34 mouse cellular contexts compared by ENCODE assay signal in genomic region chr1:91279126-91279525, GRCm38 (mm10). TPM values are rescaled to one million over a fixed set of nuclear protein-coding genes. Genes with fewer than 3 reads are reported as not detected.
DNase-seq lines count a peak whose midpoint lies in the region; ATAC-seq and TF ChIP-seq lines count a peak whose summit lies in the region.
"Had no signal": no experiment of that assay in that cellular context is flagged by ENCODE, and none has a peak within 500 bp of the region (broad histone marks: within the 10 kb centered on the region; RNA-seq: fewer than 3 reads in every experiment).

No protein-coding gene starts in this region.

- peak overlapping the region; percentile 28; the same call in 1 of the 2 replicates for H3K4me2 ChIP-seq in liver, embryonic 12.5 days
- no peak overlapping the region for H3K4me2 ChIP-seq in liver, postnatal 0 days (ENCODE audit: low read depth, low read length)
- H3K4me2 ChIP-seq: embryonic facial prominence, embryonic 13.5 days; heart, embryonic 12.5 days; hindbrain, embryonic 15.5 days; intestine, embryonic 15.5 days; limb, embryonic 15.5 days; lung, embryonic 15.5 days; midbrain, embryonic 12.5 days; neural tube, embryonic 12.5 days had no signal

- no peaks in the 10 kb centered on the region for H3K9me3 ChIP-seq in liver, embryonic 12.5 days (replicated peaks)
- H3K9me3 ChIP-seq in liver, postnatal 0 days (ENCODE audit: low read length): no peaks in the 10 kb centered on the region
- H3K9me3 ChIP-seq: embryonic facial prominence, embryonic 13.5 days; G1E; heart, embryonic 12.5 days; hindbrain, embryonic 10.5 days; hindbrain, embryonic 15.5 days; intestine, embryonic 15.5 days; limb, embryonic 10.5 days; limb, embryonic 15.5 days; lung, embryonic 15.5 days; midbrain, embryonic 12.5 days; neural tube, embryonic 12.5 days had no signal

- no peak for TF ChIP-seq EP300 in liver, postnatal 0 days (IDR thresholded peaks at IDR 0.05; ENCODE audit: low read depth)

- ATAC-seq in liver, embryonic 12.5 days: no peak
- ATAC-seq in liver, postnatal 0 days: no peak
- peak; percentile 64 for ATAC-seq in CD4-positive, CD25-positive, alpha-beta regulatory T cell, adult 4 months
- peak; percentile 83 for ATAC-seq in inflammation-experienced regulatory T-cells, adult 6 months
- ATAC-seq in granulocyte monocyte progenitor cell, adult 5-6 weeks (replicated peaks; ENCODE audit: poor library complexity, severe bottlenecking): no peak
- ATAC-seq: forebrain, embryonic 16.5 days; intestine, embryonic 15.5 days; Patski had no signal

- no peak overlapping the region for H3K4me3 ChIP-seq in liver, embryonic 12.5 days
- no peak overlapping the region for H3K4me3 ChIP-seq in liver, postnatal 0 days (ENCODE audit: low read depth, low read length)
- H3K4me3 ChIP-seq: embryonic facial prominence, embryonic 13.5 days; erythroblast, embryonic 14.5 days; gastrocnemius, adult 2 months; heart, adult 2 months; heart, embryonic 12.5 days; hindbrain, embryonic 10.5 days; hindbrain, embryonic 15.5 days; intestine, embryonic 15.5 days; limb, embryonic 10.5 days; limb, embryonic 15.5 days; lung, embryonic 15.5 days; midbrain, embryonic 12.5 days; myocyte; neural tube, embryonic 12.5 days had no signal

- DNase-seq in liver, postnatal 0 days: no peak
- peak; percentile 70 for DNase-seq in 3T3-L1 (ENCODE audit: low read depth, low spot score)
- no peak for DNase-seq in cerebellum, adult 9-11 months
- DNase-seq in spleen, adult 12 weeks (ENCODE audit: low spot score): no peak
- DNase-seq: adrenal gland, postnatal 14 days; cerebellum, adult 11 months; cerebellum, adult 9-10 months; gastrocnemius, adult 2 months; gastrocnemius, postnatal 36 days; heart, adult 2 months; kidney, adult 2 months; kidney, postnatal 4 days; layer of hippocampus, postnatal 36 days; right cerebral cortex, postnatal 4 days had no signal

- H3K27me3 ChIP-seq in liver, embryonic 12.5 days (replicated peaks): no peaks in the 10 kb centered on the region
- H3K27me3 ChIP-seq in liver, postnatal 0 days (ENCODE audit: insufficient read depth, low read length): no peaks in the 10 kb centered on the region
- H3K27me3 ChIP-seq: embryonic facial prominence, embryonic 13.5 days; heart, embryonic 12.5 days; hindbrain, embryonic 15.5 days; intestine, embryonic 15.5 days; limb, embryonic 15.5 days; lung, embryonic 15.5 days; midbrain, embryonic 12.5 days; neural tube, embryonic 12.5 days; Patski had no signal

- peaks cover 21% of the 10 kb centered on the region for H3K4me1 ChIP-seq in liver, embryonic 12.5 days
- H3K4me1 ChIP-seq in liver, postnatal 0 days (ENCODE audit: insufficient read depth): no peaks in the 10 kb centered on the region
- H3K4me1 ChIP-seq: embryonic facial prominence, embryonic 13.5 days; heart, embryonic 12.5 days; hindbrain, embryonic 10.5 days; hindbrain, embryonic 15.5 days; intestine, embryonic 15.5 days; limb, embryonic 10.5 days; limb, embryonic 15.5 days; lung, embryonic 15.5 days; midbrain, embryonic 12.5 days; neural tube, embryonic 12.5 days had no signal

- peak overlapping the region; percentile 83 for H3K27ac ChIP-seq in liver, embryonic 12.5 days
- no peak overlapping the region; the same call in 1 of the 2 replicates for H3K27ac ChIP-seq in liver, postnatal 0 days (ENCODE audit: low read depth)
- H3K27ac ChIP-seq: embryonic facial prominence, embryonic 13.5 days; gastrocnemius, adult 2 months; heart, adult 2 months; hindbrain, embryonic 10.5 days; hindbrain, embryonic 15.5 days; intestine, embryonic 15.5 days; limb, embryonic 10.5 days; limb, embryonic 15.5 days; lung, embryonic 15.5 days; midbrain, embryonic 12.5 days; neural tube, embryonic 12.5 days had no signal

- WGBS in liver, embryonic 12.5 days (ENCODE audit: insufficient replicate concordance): 71% methylated on average over 1 of the region's 1 CpGs
- 55% methylated on average over 1 of the region's 1 CpGs for WGBS in liver, postnatal 0 days (ENCODE audit: insufficient replicate concordance)

- no peak for TF ChIP-seq CTCF in liver, postnatal 0 days (IDR thresholded peaks at IDR 0.05; ENCODE audit: low read depth)

- H3K36me3 ChIP-seq in liver, embryonic 12.5 days: peaks cover 91% of the 10 kb centered on the region
- peaks cover 55% of the 10 kb centered on the region for H3K36me3 ChIP-seq in liver, postnatal 0 days (replicated peaks; ENCODE audit: insufficient read depth, low read length)

- no peak overlapping the region for H3K9ac ChIP-seq in liver, embryonic 12.5 days
- H3K9ac ChIP-seq in liver, postnatal 0 days (replicated peaks): no peak overlapping the region
- H3K9ac ChIP-seq: embryonic facial prominence, embryonic 13.5 days; heart, embryonic 12.5 days; hindbrain, embryonic 15.5 days; intestine, embryonic 15.5 days; limb, embryonic 15.5 days; lung, embryonic 15.5 days; midbrain, embryonic 12.5 days; neural tube, embryonic 12.5 days had no signal

RNA-seq across cellular contexts. Expression of gene Scly, which starts 19.0 kb away (rescaled TPM):
- 28.8 and 30.0 TPM in 2 replicates for polyA plus RNA-seq in liver, embryonic 12.5 days (2016; fragmentation: Nextera tagmentation; extraction: Ambion mirVana)
- 26.3 and 26.5 TPM in 2 replicates for polyA plus RNA-seq in liver, postnatal 0 days (2015; fragmentation: Nextera tagmentation; extraction: Ambion mirVana)
- polyA plus RNA-seq in CD4-positive, CD25-positive, alpha-beta regulatory T cell, adult 4 months (2017; shearing (Covaris generic)): 10 to 100 TPM; 57.1 to 91.0 TPM
- 10 to 100 TPM; 64.1 to 75.8 (median 73.6) TPM for polyA plus RNA-seq in inflammation-experienced regulatory T-cells, adult 6 months (2017; shearing (Covaris generic))
- total RNA-seq in granulocyte monocyte progenitor cell, adult 5-6 weeks (2014; fragmentation: Nextera tagmentation): 31.6 and 39.5 TPM in 2 replicates
- 20.9 and 21.8 TPM in 2 replicates for total RNA-seq in granulocyte monocyte progenitor cell, adult 5-6 weeks (2017)

RNA-seq across cellular contexts. Expression of gene Ube2f, which starts 29.0 kb away (rescaled TPM):
- 71.6 and 73.4 TPM in 2 replicates for polyA plus RNA-seq in liver, embryonic 12.5 days (2016; fragmentation: Nextera tagmentation; extraction: Ambion mirVana)
- 49.1 and 53.0 TPM in 2 replicates for polyA plus RNA-seq in liver, postnatal 0 days (2015; fragmentation: Nextera tagmentation; extraction: Ambion mirVana)
- polyA plus RNA-seq in CD4-positive, CD25-positive, alpha-beta regulatory T cell, adult 4 months (2017; shearing (Covaris generic)): 10 to 100 TPM; 85.2 to 93.4 TPM
- 100 to 1,000 TPM in 2 of 3 experiments, 10 to 100 TPM in 1; 86.0 to 104 (median 100) TPM for polyA plus RNA-seq in inflammation-experienced regulatory T-cells, adult 6 months (2017; shearing (Covaris generic))
- 80.4 and 94.7 TPM in 2 replicates for total RNA-seq in granulocyte monocyte progenitor cell, adult 5-6 weeks (2014; fragmentation: Nextera tagmentation)
- total RNA-seq in granulocyte monocyte progenitor cell, adult 5-6 weeks (2017): 40.4 and 50.5 TPM in 2 replicates

RNA-seq across cellular contexts. Expression of gene Espnl, which starts 42.7 kb away (rescaled TPM):
- 0.05 and 0.07 TPM in 2 replicates for polyA plus RNA-seq in liver, embryonic 12.5 days (2016; fragmentation: Nextera tagmentation; extraction: Ambion mirVana)
- 0.04 TPM in 1 of 2 replicates, not detected in the other for polyA plus RNA-seq in liver, postnatal 0 days (2015; fragmentation: Nextera tagmentation; extraction: Ambion mirVana)
- polyA plus RNA-seq in CD4-positive, CD25-positive, alpha-beta regulatory T cell, adult 4 months (2017; shearing (Covaris generic)): not detected
- not detected for polyA plus RNA-seq in inflammation-experienced regulatory T-cells, adult 6 months (2017; shearing (Covaris generic))
- 0.17 and 0.95 TPM in 2 replicates for total RNA-seq in granulocyte monocyte progenitor cell, adult 5-6 weeks (2014; fragmentation: Nextera tagmentation)
- total RNA-seq in granulocyte monocyte progenitor cell, adult 5-6 weeks (2017): 0.22 and 0.26 TPM in 2 replicates
- total RNA-seq: adrenal gland, postnatal 14 days; gastrocnemius, adult 2 months; heart, adult 2 months had no signal
- polyA plus RNA-seq: embryonic facial prominence, embryonic 13.5 days; heart, postnatal 0 days; limb, embryonic 10.5 days had no signal

Comparison
In these comparisons a context has a peak if more than half of its experiments do, and no peak if none do; other contexts are left out.
1. ATAC-seq: peak in CD4-positive, CD25-positive, alpha-beta regulatory T cell, adult 4 months (single experiment) and inflammation-experienced regulatory T-cells, adult 6 months (single experiment); none in liver, embryonic 12.5 days (single experiment), liver, postnatal 0 days (single experiment) and granulocyte monocyte progenitor cell, adult 5-6 weeks (single experiment).